Mouse (Mus musculus): ENCODE data around the gene Gpr162. TPM values are rescaled to one million over a fixed set of nuclear protein-coding genes. Genes with fewer than 3 reads are reported as not detected.
"Not testable (repeated sequence)": the region's sequence is repeated elsewhere in the genome, so short reads cannot be mapped to it uniquely, and the experiment has no call there.

Gpr162 gene
- polyA plus RNA-seq, 1 experiment from 2014 or later: 0.06 TPM

DNA sequence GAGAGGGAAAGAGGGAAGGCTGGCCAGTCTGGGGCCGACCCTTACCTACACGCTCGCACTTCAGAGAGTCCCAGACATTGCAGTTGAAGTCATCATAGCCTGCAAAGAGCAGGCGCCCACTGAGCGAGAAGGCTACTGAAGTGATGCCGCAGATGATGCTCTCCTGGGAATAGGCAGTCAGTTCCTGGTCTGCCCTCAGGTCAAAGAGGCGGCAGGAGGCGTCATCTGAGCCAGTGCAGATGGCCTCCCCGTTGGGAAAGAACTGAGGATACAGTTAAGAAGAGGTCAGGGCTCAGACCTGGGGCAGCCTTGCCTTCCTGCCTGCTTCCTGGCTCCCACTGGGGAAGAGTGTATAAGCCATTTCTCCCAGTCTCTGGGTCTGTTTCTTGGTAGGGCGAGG, 28.3 kb downstream of the Gpr162 start:
- peaks cover 47% of the 10 kb centered on the region for H3K36me3 ChIP-seq (replicated peaks)
- H3K9ac ChIP-seq: no peak overlapping the region
- ATAC-seq (ENCODE audit: insufficient read depth): no peak
- no peak overlapping the region for H3K4me2 ChIP-seq
- 83% methylated on average over 10 of the region's 10 CpGs for WGBS (ENCODE audit: insufficient replicate concordance)
- no peak overlapping the region for H3K27ac ChIP-seq (replicated peaks)
- H3K27me3 ChIP-seq: peaks cover 10% of the 10 kb centered on the region
- no peak overlapping the region for H3K4me3 ChIP-seq (replicated peaks)
- H3K9me3 ChIP-seq (replicated peaks): no peaks in the 10 kb centered on the region
- H3K4me1 ChIP-seq (replicated peaks): peaks cover 37% of the 10 kb centered on the region

DNA sequence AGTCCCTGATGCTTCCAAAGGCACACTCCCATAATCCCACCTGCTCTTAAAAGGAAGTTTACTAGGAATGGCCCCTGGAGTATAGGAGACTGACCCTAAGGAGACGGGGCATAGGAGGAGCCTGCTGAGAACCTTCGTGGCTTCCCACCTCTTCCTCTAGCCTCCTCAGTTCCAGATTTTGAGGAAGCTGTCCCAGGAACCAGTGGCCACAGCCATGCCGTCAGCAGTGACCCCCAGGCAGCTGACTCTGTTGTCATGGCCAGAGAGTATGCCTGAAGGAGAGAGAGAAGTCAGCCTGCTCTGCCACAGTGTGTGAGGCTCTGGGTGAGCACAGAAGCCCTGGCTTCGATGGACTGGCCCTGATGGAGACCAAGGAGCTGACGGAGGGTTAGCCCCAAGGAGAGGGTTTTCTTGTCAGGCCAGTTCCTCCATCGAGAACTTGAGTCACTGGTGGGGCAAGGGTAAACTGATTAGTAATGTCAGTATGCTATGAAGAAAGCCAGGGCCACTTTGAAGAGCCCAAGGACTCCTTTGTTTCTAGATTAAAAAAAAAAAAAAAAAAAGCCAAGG, 29.2 kb downstream of the Gpr162 start:
- peaks cover 29% of the 10 kb centered on the region for H3K4me1 ChIP-seq (replicated peaks)
- no peak overlapping the region for H3K4me3 ChIP-seq (replicated peaks)
- H3K4me2 ChIP-seq: no peak overlapping the region
- peaks cover 5% of the 10 kb centered on the region for H3K27me3 ChIP-seq
- no peaks in the 10 kb centered on the region for H3K9me3 ChIP-seq (replicated peaks)
- no peak overlapping the region for H3K27ac ChIP-seq (replicated peaks)
- H3K9ac ChIP-seq: no peak overlapping the region
- peaks cover 47% of the 10 kb centered on the region for H3K36me3 ChIP-seq (replicated peaks)
- 69% methylated on average over 6 of the region's 6 CpGs for WGBS (ENCODE audit: insufficient replicate concordance)
- no peak for ATAC-seq (ENCODE audit: insufficient read depth)

DNA sequence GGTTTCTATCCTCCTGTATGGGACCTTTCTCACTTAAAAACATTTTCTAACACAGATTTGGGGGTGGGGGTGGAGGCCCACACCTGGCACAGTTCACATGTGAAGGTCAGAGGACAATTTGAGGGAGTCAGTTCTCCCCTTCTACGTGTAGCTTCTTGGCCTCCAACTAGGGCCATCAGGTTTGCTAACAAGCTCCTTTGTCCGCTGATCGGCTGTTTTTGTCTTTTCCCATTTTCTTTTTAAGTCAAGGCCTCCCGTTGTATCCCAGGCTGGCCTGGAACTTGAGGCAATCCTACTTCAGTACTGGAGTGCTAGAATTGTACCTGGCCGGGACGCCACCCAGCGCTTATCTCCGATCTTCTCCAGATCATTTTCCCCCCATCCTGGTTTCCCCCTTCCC, 32.1 kb downstream of the Gpr162 start:
- 93% methylated on average over 8 of the region's 8 CpGs for WGBS (ENCODE audit: insufficient replicate concordance)
- Histone ChIP-seq H3K36me3 (replicated peaks) (peaks cover 51% of the 10 kb centered on the region), H3K9me3 (replicated peaks) (no peaks in the 10 kb centered on the region), H3K27ac (replicated peaks) (no peak overlapping the region), H3K27me3 (no peaks in the 10 kb centered on the region), H3K4me1 (replicated peaks) (peaks cover 50% of the 10 kb centered on the region), H3K4me2 (peak overlapping the region; percentile 68), H3K9ac (no peak overlapping the region), H3K4me3 (replicated peaks) (peak overlapping the region; percentile 83)
- no peak for ATAC-seq (ENCODE audit: insufficient read depth)

DNA sequence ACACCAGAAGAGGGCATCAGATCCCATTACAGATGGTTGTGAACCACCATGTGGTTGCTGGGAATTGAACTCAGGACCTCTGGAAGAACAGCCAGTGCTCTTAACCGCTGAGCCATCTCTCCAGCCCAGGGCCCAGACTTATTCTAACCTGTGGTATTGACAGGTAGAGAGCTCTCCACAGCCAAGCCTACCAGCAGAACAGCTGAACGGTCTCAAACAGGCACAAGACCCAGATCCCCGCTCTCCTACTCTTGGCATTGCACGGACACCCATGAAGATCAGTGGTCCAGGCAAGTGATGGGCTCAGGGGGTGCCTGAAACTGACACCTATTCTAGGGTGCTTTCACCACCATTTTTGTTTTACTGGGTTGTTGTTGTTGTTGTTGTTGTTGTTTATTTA, 32.6 kb downstream of the Gpr162 start:
- Histone ChIP-seq H3K9ac (peak overlapping the region; percentile 95), H3K4me1 (replicated peaks) (peaks cover 51% of the 10 kb centered on the region), H3K27ac (replicated peaks) (peak overlapping the region; percentile 94; the same call in 1 of the 2 replicates), H3K36me3 (replicated peaks) (peaks cover 53% of the 10 kb centered on the region), H3K4me2 (peak overlapping the region; percentile 68), H3K4me3 (replicated peaks) (peak overlapping the region; percentile 83)
- H3K27me3 ChIP-seq; ATAC-seq (ENCODE audit: insufficient read depth); H3K9me3 ChIP-seq (replicated peaks): not testable (repeated sequence)
- WGBS (ENCODE audit: insufficient replicate concordance): 92% methylated on average over 4 of the region's 4 CpGs

DNA sequence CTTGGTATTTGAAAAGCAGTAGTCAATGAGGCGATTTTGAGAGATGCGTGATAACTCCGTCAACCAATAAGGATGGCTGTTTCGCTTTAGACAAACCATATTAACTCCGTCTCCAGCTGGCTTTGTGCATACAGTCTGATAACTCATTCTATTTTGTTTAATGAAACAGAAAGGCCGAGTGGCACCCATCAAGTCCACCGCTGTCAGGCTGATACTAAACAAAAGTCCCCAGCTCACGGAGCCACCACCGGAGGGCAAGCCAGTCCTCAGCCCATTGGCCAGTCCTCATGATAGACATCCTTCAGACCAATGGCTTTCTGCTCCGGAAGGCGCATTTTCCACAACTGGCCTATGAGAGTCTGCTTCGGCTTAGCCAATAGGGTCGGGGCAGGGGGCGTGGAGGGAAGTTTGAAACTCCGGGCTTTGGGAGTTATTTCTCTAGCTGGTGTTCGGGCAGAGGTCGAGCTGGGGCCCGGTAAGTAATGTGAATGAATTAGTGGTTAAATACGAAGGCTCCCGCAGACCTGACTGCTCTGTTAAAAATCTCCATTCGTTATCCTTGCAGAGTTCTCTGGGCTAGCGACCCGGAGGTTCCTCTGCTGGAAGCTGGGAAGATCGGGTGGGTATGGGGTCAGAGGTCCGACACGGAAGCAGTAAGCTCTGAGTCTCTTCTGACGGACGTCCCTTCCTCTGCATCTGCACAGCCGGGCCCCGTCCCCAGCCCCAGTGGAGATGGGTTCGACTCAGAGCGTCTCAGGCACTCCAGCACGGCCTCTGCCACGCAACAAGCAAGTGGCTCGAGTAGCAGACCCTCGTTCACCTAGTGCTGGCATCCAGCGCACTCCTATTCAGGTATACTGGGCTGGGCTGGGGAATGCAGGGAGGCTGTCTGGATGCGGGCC, 33.7 kb downstream of the Gpr162 start:
- peak overlapping the region; percentile 68 for H3K4me2 ChIP-seq
- H3K9ac ChIP-seq: peak overlapping the region; percentile 95
- H3K4me1 ChIP-seq (replicated peaks): peaks cover 49% of the 10 kb centered on the region
- H3K27me3 ChIP-seq: no peaks in the 10 kb centered on the region
- under 1% methylated on average over 38 of the region's 38 CpGs for WGBS (ENCODE audit: insufficient replicate concordance)
- ATAC-seq (ENCODE audit: insufficient read depth): peak; percentile 77
- no peaks in the 10 kb centered on the region for H3K9me3 ChIP-seq (replicated peaks)
- H3K4me3 ChIP-seq (replicated peaks): peak overlapping the region; percentile 83
- peak overlapping the region; percentile 94 for H3K27ac ChIP-seq (replicated peaks)
- H3K36me3 ChIP-seq (replicated peaks): peaks cover 57% of the 10 kb centered on the region

DNA sequence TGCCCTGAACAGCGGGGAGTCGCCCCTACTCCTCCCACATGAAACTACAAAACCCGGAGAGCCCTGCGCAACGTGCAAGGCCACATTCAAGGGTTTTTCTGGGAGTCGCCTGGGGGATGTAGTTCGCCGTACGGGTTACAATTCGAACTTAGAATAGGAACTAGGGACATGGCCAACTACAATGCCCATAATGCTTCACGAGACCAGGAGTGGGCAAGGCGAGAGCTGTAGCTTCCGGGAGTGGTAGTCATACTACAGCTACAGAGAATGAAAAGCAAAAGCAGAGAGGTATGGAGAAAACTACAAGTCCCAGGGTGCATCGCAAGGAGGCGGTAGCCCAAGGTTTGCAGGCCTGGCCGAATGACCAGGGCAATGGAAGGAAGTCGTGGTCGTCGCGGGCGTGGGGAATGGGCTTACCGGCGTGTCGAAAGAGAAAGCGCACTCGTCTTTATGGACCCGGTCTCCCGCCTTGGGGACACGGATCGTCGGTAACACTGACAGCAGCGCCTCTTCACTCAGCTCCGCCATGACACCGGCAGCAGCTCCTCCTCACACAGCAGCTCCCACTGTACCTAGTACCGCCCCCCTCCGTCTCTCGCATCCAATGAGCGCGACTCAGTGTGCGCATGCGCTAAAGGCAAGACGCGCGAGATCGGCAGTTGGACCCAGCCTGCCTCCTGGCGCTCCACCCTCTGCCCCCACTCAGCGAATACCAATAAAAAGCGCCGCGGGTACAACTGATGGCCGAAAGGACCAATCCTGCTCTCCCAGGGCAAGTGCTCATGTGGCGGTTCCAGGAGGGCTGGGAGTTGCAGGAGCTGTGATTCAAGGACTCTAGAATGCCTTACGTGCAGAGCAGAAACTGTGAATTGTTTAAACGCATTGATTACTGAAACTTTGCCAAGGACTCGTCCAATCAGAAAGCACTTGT, 34.6 kb downstream of the Gpr162 start, which contains the start of the genes Usp5 and Cdca3:
Gene Usp5 (minus strand): TSS at position 617 of the 931 bp plus-strand sequence.
Gene Cdca3 (plus strand): TSS at position 680 of the 931 bp plus-strand sequence.
- under 1% methylated on average over 55 of the region's 55 CpGs for WGBS (ENCODE audit: insufficient replicate concordance)
- ATAC-seq (ENCODE audit: insufficient read depth): peak; percentile 87
- Histone ChIP-seq H3K9ac (peak within 1 kb of the TSS; percentile 95), H3K27ac (replicated peaks) (peak within 1 kb of the TSS; percentile 94), H3K36me3 (replicated peaks) (peaks cover 57% of the 10 kb centered on the region), H3K27me3 (no peaks in the 10 kb centered on the region), H3K4me3 (replicated peaks) (peak within 1 kb of the TSS; percentile 83), H3K4me2 (peak within 1 kb of the TSS; percentile 92), H3K9me3 (replicated peaks) (no peaks in the 10 kb centered on the region), H3K4me1 (replicated peaks) (peaks cover 49% of the 10 kb centered on the region)

DNA sequence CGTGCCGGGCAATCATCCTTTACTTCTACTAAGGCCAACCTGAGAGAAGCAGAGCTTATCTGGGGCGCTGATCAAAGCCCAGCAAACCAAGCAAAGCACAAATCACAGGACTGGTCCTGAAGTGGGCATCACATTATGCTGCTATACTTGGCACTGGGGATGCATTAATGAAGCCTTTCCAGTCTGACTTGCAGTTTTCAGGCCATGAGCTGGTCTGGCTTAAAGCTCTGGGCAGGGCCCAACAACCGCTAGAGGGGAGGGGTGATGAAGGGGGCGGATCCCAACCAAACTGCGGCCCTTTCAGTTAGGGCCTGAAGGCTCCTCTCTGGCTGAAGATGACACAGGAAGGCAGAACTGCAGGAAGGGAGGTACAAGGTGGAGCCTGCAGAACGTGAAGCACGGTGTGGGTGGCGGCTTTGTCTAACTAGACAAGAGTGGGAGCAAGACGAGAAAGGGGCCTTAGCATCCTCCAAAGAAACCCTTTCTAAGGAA, 35.6 kb downstream of the Gpr162 start:
- Histone ChIP-seq H3K36me3 (replicated peaks) (peaks cover 57% of the 10 kb centered on the region), H3K4me1 (replicated peaks) (peaks cover 49% of the 10 kb centered on the region)

DNA sequence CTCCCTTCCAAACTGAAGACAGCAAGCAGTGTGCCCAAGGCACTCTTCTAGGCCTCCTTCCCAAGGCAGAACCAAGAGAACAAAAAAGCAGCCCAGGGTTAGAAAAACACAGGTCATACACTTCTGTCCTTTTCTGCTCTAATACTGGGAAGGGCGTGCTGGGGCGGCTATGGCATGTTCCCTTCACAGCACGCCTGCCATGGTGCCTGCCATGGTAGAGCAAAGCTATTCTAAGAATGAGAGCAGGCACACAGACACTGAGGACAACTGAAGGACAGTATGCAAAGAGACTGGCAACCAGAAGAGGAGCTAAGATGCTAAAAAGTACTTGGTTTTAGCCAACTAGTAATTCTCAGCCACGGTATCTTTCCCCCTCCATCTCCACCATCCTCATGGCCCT, 41.7 kb downstream of the Gpr162 start:
- Histone ChIP-seq H3K9me3 (replicated peaks) (no peaks in the 10 kb centered on the region), H3K4me2 (no peak overlapping the region), H3K9ac (no peak overlapping the region), H3K4me1 (replicated peaks) (peaks cover 9% of the 10 kb centered on the region), H3K4me3 (replicated peaks) (no peak overlapping the region), H3K27ac (replicated peaks) (no peak overlapping the region), H3K36me3 (replicated peaks) (peaks cover 93% of the 10 kb centered on the region), H3K27me3 (no peaks in the 10 kb centered on the region)
- no peak for ATAC-seq (ENCODE audit: insufficient read depth)
- WGBS (ENCODE audit: insufficient replicate concordance): 89% methylated on average over 4 of the region's 4 CpGs

More for the DNA sequence above, 35.6 kb downstream of the Gpr162 start:
- no peaks in the 10 kb centered on the region for H3K27me3 ChIP-seq
- peak overlapping the region; percentile 60 for H3K27ac ChIP-seq (replicated peaks)
- peak overlapping the region; percentile 92 for H3K4me2 ChIP-seq
- H3K4me3 ChIP-seq (replicated peaks): peak overlapping the region; percentile 83
- 20% methylated on average over 10 of the region's 10 CpGs for WGBS (ENCODE audit: insufficient replicate concordance)
- no peaks in the 10 kb centered on the region for H3K9me3 ChIP-seq (replicated peaks)
- H3K9ac ChIP-seq: peak overlapping the region; percentile 53
- no peak for ATAC-seq (ENCODE audit: insufficient read depth)

DNA sequence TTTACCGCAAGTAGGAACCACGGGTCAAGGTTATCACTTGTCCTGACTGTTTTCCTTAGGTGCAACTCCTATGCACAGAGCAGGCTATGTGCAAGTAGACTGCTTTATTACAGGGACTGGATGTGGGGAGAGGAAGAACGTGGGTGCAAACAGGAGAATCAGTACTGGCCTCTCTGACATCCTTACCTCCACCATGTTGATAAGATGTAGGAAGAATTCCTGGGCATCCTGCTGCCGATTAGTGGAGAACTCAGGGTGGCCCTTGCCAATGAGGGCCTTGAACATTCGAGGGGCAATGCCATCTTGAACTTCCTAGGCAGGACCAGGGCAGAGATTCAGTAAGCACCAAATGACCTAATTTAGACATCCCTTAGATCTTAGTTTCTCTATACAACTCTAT, 42.9 kb downstream of the Gpr162 start:
- Histone ChIP-seq H3K9me3 (replicated peaks) (no peaks in the 10 kb centered on the region), H3K4me3 (replicated peaks) (no peak overlapping the region), H3K36me3 (replicated peaks) (peaks cover 100% of the 10 kb centered on the region), H3K27me3 (no peaks in the 10 kb centered on the region), H3K27ac (replicated peaks) (no peak overlapping the region), H3K9ac (no peak overlapping the region), H3K4me2 (no peak overlapping the region), H3K4me1 (replicated peaks) (0 out of 2 replicates have a peak, but pooled peaks cover under 1% of the 10 kb centered on the region)
- 76% methylated on average over 5 of the region's 5 CpGs for WGBS (ENCODE audit: insufficient replicate concordance)
- no peak for ATAC-seq (ENCODE audit: insufficient read depth)

DNA sequence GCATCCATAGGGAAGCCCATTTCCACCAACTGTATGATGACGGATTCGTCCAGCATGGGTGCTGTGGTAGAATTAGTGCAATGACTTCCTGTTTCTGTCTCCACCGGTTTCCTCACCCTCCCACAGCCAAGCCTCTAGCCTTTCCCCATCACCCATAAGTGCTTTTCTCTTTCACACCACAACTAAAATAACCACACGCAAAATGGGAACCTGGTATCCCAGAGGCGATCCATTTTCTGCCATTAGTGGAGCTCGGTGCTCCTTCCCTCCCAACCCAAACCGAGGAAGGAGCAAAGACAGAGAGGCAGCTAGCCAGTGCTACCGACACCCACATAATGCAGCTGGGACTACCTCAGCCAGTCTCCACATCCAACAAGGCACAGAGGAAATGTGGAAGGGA, 45.8 kb downstream of the Gpr162 start:
- Histone ChIP-seq H3K4me2 (no peak overlapping the region), H3K9me3 (replicated peaks) (no peaks in the 10 kb centered on the region), H3K9ac (no peak overlapping the region), H3K27me3 (no peaks in the 10 kb centered on the region), H3K4me3 (replicated peaks) (no peak overlapping the region), H3K27ac (replicated peaks) (peak overlapping the region; percentile 38; the same call in 1 of the 2 replicates), H3K4me1 (replicated peaks) (peaks cover 25% of the 10 kb centered on the region), H3K36me3 (replicated peaks) (peaks cover 77% of the 10 kb centered on the region)
- 65% methylated on average over 8 of the region's 8 CpGs for WGBS (ENCODE audit: insufficient replicate concordance)
- no peak for ATAC-seq (ENCODE audit: insufficient read depth)
